Mouse (Mus musculus): Measurements from ENCODE around the gene Cxcr2.

DNA sequence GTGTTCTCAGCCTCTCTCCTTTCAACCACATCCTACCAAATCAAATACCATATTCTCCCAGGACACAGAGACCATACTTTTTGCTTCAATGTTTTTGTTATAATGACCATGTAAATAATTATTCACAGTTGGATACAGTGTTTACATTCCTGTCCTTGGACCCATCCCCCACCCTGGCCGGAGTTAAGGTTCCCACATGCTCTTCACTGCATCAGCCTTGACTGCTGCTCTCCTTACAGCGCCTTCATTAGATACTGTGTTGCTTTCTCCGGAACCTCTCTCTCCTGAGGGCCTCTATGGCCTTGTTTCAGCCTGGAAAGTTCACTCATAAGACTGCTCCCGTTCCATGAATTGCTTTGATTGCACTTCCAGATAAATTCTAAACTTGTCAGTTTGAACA lies 21.9 kb downstream of the Cxcr2 start:
- TF ChIP-seq POLR2A (IDR thresholded peaks at IDR 0.05; ENCODE audit: insufficient read depth, low read depth, low read length) (no peak), CTCF (IDR thresholded peaks at IDR 0.05; ENCODE audit: insufficient read depth, low read depth, low read length) (no peak)
